Mouse (Mus musculus) embryonic facial prominence, embryonic 15.5 days (tissue): ENCODE measurements around the gene Aoah. TPM values are rescaled to one million over a fixed set of nuclear protein-coding genes. Genes with fewer than 3 reads are reported as not detected.

Source experiments
- ATAC-seq: fragments of 200-750 bp; cut with Nextera tagmentation; 2 replicates; pipeline ENCODE4 v1.8.0; 2017; ENCODE audit warnings: low read depth, moderate TSS enrichment; ENCODE audit not compliant: insufficient number of reproducible peaks, low FRiP score, low TSS enrichment
- H3K27ac ChIP-seq: fragments of 300-500 bp; sonication (generic); replicated peaks from 2 replicates; pipeline ENCODE4 v1.5.1; 2015; ENCODE audit warnings: mild to moderate bottlenecking, inconsistent platforms
- H3K27me3 ChIP-seq: fragments of 300-500 bp; sonication (generic); 2 replicates; pipeline ENCODE4 v1.6.1; 2015; ENCODE audit warnings: inconsistent platforms
- H3K36me3 ChIP-seq: fragments of 300-500 bp; sonication (generic); 2 replicates; pipeline ENCODE4 v1.6.1; 2015; ENCODE audit warnings: mild to moderate bottlenecking, inconsistent platforms
- H3K4me1 ChIP-seq: fragments of 300-500 bp; sonication (generic); 2 replicates; pipeline ENCODE4 v1.6.1; 2015; ENCODE audit warnings: inconsistent platforms
- H3K4me2 ChIP-seq: fragments of 300-500 bp; sonication (generic); replicated peaks from 2 replicates; pipeline ENCODE4 v1.6.1; 2015; ENCODE audit warnings: mild to moderate bottlenecking, inconsistent platforms
- H3K4me3 ChIP-seq: fragments of 300-500 bp; sonication (generic); replicated peaks from 2 replicates; pipeline ENCODE4 v1.5.1; 2015; ENCODE audit warnings: mild to moderate bottlenecking, inconsistent platforms
- H3K9ac ChIP-seq: fragments of 300-500 bp; sonication (generic); 2 replicates; pipeline ENCODE4 v1.6.1; 2015; ENCODE audit warnings: inconsistent platforms
- H3K9me3 ChIP-seq: fragments of 300-500 bp; sonication (generic); replicated peaks from 2 replicates; pipeline ENCODE4 v1.6.1; 2016; ENCODE audit warnings: inconsistent platforms
- WGBS: fragments of 180-500 bp; shearing (Covaris S2); methylation state at CpG from one replicate; pipeline ENCODE4 v1.1.7; 2015; 5-methylcytosine and 5-hydroxymethylcytosine counted together
- polyA plus RNA-seq: library from polyadenylated mRNA; unstranded; fragments of >200 nt; fragmentation: Nextera tagmentation; extraction: Ambion mirVana; gene quantifications from 2 replicates; pipeline ENCODE4 v1.2.1, GENCODE M21; 2015

Gene Aoah
- polyA plus RNA-seq, 1 experiment from 2014 or later = 1.4 TPM

- H3K4me2 ChIP-seq = no peak overlapping the region
- H3K27me3 ChIP-seq = no peaks in the 10 kb centered on the region
- no peak for ATAC-seq
- H3K9me3 ChIP-seq = no peaks in the 10 kb centered on the region
- H3K9ac ChIP-seq = no peak overlapping the region
- WGBS = 55% methylated on average over 2 of the region's 2 CpGs
- no peaks in the 10 kb centered on the region for H3K4me1 ChIP-seq
- no peak overlapping the region for H3K27ac ChIP-seq
- no peaks in the 10 kb centered on the region for H3K36me3 ChIP-seq
- no peak overlapping the region for H3K4me3 ChIP-seq
These were observed 288.8 kb downstream of the Aoah start for GRCm38 (mm10) chr13:21082686-21083085.
